Mouse (Mus musculus): ENCODE results near the gene Tdp1. TPM values are rescaled to one million over a fixed set of nuclear protein-coding genes. Genes with fewer than 3 reads are reported as not detected.

The Tdp1 gene
- polyA plus RNA-seq, 1 experiment = 47.3 TPM

DNA sequence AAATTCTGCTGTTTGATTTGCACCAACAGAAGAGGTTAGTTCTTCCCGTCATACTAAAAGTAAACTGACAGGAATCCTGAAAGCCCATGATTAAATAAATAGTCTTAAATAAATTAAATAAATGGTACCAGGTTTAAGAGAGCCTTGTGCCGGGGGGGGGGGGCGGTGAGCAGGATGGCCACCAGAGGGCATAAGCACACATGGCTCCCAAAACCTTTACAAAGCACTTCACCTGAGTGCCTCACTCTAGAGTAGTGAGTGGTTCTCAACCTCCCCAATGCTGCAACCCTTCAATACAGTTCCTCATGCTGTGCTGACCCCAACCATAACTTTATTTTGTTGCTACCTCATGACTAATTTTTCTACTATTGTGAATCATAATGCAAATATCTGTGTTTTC, 15.7 kb downstream of the Tdp1 start:
- DNase-seq (ENCODE audit: low read depth) = peak; percentile 19
- no peak for TF ChIP-seq POLR2A (IDR thresholded peaks at IDR 0.05; ENCODE audit: borderline replicate concordance, extremely low read depth, insufficient read depth, insufficient read length, poor library complexity, severe bottlenecking)
- TF ChIP-seq CTCF (IDR thresholded peaks at IDR 0.05; ENCODE audit: borderline replicate concordance, extremely low read depth, insufficient read depth, insufficient read length) = peak; percentile 28; the same call in 1 of the 2 replicates

- DNase-seq (ENCODE audit: low read depth) = peak; percentile 48
- TF ChIP-seq POLR2A (IDR thresholded peaks at IDR 0.05; ENCODE audit: borderline replicate concordance, extremely low read depth, insufficient read depth, insufficient read length, poor library complexity, severe bottlenecking) (no peak), CTCF (IDR thresholded peaks at IDR 0.05; ENCODE audit: borderline replicate concordance, extremely low read depth, insufficient read depth, insufficient read length) (no peak)
Measured at GRCm38 (mm10) chr12:99901973-99902866, 17.9 kb downstream of the Tdp1 start.

GRCm38 (mm10) chr12:99902867-99903370, 18.6 kb downstream of the Tdp1 start:
- TF ChIP-seq CTCF (IDR thresholded peaks at IDR 0.05; ENCODE audit: borderline replicate concordance, extremely low read depth, insufficient read depth, insufficient read length) = no peak
- TF ChIP-seq POLR2A (IDR thresholded peaks at IDR 0.05; ENCODE audit: borderline replicate concordance, extremely low read depth, insufficient read depth, insufficient read length, poor library complexity, severe bottlenecking) = no peak
- DNase-seq (ENCODE audit: low read depth) = peak; percentile 31

GRCm38 (mm10) chr12:99904537-99904936, 20.2 kb downstream of the Tdp1 start:
- TF ChIP-seq POLR2A (IDR thresholded peaks at IDR 0.05; ENCODE audit: borderline replicate concordance, extremely low read depth, insufficient read depth, insufficient read length, poor library complexity, severe bottlenecking) (no peak), CTCF (IDR thresholded peaks at IDR 0.05; ENCODE audit: borderline replicate concordance, extremely low read depth, insufficient read depth, insufficient read length) (no peak)
- no peak for DNase-seq (ENCODE audit: low read depth)

DNA sequence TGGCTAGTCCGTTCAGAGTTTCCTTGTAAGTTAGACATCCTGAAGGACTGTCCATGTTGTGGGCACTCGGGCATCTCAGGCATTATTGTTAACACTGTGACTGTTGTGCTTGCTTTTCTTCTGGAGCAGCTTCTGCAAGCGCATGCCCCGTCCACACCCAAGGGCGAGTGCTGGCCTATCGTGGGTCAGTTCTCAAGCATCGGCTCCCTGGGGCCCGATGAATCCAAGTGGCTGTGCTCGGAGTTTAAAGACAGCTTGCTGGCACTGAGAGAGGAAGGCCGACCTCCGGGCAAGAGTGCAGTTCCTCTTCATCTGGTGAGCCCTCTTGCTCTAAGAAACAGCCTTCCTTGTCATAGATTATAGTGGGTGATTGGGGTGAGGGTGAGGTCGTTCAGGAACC, 27.1 kb downstream of the Tdp1 start:
- DNase-seq (ENCODE audit: low read depth) = no peak
- no peak for TF ChIP-seq POLR2A (IDR thresholded peaks at IDR 0.05; ENCODE audit: borderline replicate concordance, extremely low read depth, insufficient read depth, insufficient read length, poor library complexity, severe bottlenecking)
- TF ChIP-seq CTCF (IDR thresholded peaks at IDR 0.05; ENCODE audit: borderline replicate concordance, extremely low read depth, insufficient read depth, insufficient read length) = no peak

GRCm38 (mm10) chr12:99917800-99918427, 33.6 kb downstream of the Tdp1 start:
- no peak for TF ChIP-seq CTCF (IDR thresholded peaks at IDR 0.05; ENCODE audit: borderline replicate concordance, extremely low read depth, insufficient read depth, insufficient read length)
- no peak for TF ChIP-seq POLR2A (IDR thresholded peaks at IDR 0.05; ENCODE audit: borderline replicate concordance, extremely low read depth, insufficient read depth, insufficient read length, poor library complexity, severe bottlenecking)
- DNase-seq (ENCODE audit: low read depth) = no peak

- TF ChIP-seq CTCF (IDR thresholded peaks at IDR 0.05; ENCODE audit: borderline replicate concordance, extremely low read depth, insufficient read depth, insufficient read length) (no peak), POLR2A (IDR thresholded peaks at IDR 0.05; ENCODE audit: borderline replicate concordance, extremely low read depth, insufficient read depth, insufficient read length, poor library complexity, severe bottlenecking) (no peak)
- no peak for DNase-seq (ENCODE audit: low read depth)
Measured at GRCm38 (mm10) chr12:99919636-99920035, 35.3 kb downstream of the Tdp1 start.

GRCm38 (mm10) chr12:99921045-99921444, 36.7 kb downstream of the Tdp1 start:
- no peak for DNase-seq (ENCODE audit: low read depth)
- no peak for TF ChIP-seq POLR2A (IDR thresholded peaks at IDR 0.05; ENCODE audit: borderline replicate concordance, extremely low read depth, insufficient read depth, insufficient read length, poor library complexity, severe bottlenecking)
- TF ChIP-seq CTCF (IDR thresholded peaks at IDR 0.05; ENCODE audit: borderline replicate concordance, extremely low read depth, insufficient read depth, insufficient read length) = peak; percentile 43; the same call in 1 of the 2 replicates

GRCm38 (mm10) chr12:99923131-99923606, 38.9 kb downstream of the Tdp1 start:
- no peak for TF ChIP-seq POLR2A (IDR thresholded peaks at IDR 0.05; ENCODE audit: borderline replicate concordance, extremely low read depth, insufficient read depth, insufficient read length, poor library complexity, severe bottlenecking)
- no peak for TF ChIP-seq CTCF (IDR thresholded peaks at IDR 0.05; ENCODE audit: borderline replicate concordance, extremely low read depth, insufficient read depth, insufficient read length)
- peak; percentile 93 for DNase-seq (ENCODE audit: low read depth)

GRCm38 (mm10) chr12:99923703-99924102, 39.4 kb downstream of the Tdp1 start:
- DNase-seq (ENCODE audit: low read depth) = no peak
- TF ChIP-seq POLR2A (IDR thresholded peaks at IDR 0.05; ENCODE audit: borderline replicate concordance, extremely low read depth, insufficient read depth, insufficient read length, poor library complexity, severe bottlenecking) (no peak), CTCF (IDR thresholded peaks at IDR 0.05; ENCODE audit: borderline replicate concordance, extremely low read depth, insufficient read depth, insufficient read length) (no peak)

DNA sequence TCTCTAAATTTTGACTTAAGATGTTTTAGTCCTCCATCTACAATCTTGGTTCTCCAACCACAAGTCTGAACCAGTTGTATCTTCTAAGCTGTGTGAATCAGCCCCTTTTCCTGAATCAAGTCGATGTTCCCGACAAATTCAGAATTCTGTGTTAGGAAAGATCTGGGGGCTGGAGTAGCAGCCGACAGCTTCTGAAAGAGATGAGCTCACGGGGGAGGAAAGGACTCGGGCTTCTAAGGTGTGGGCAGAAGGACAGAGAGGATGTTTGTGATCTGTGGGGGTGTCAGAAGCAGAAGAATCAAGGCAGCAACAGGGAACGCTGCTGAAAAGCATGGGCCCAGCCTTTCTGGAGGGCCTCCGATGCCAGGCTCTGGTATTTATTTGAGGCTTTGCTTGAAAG, 44.0 kb downstream of the Tdp1 start:
- DNase-seq (ENCODE audit: low read depth) = no peak
- no peak for TF ChIP-seq POLR2A (IDR thresholded peaks at IDR 0.05; ENCODE audit: borderline replicate concordance, extremely low read depth, insufficient read depth, insufficient read length, poor library complexity, severe bottlenecking)
- TF ChIP-seq CTCF (IDR thresholded peaks at IDR 0.05; ENCODE audit: borderline replicate concordance, extremely low read depth, insufficient read depth, insufficient read length) = no peak

All from brain, embryonic 14.5 days (tissue).